Mouse (Mus musculus): Measurements from ENCODE around the gene Retn. TPM values are rescaled to one million over a fixed set of nuclear protein-coding genes. Genes with fewer than 3 reads are reported as not detected.
A peak's percentile ranks its signal among the peaks of the same experiment; 100 is the strongest.

Retn gene
- polyA plus RNA-seq, 1 experiment from 2014 or later = 0.16 TPM

DNA sequence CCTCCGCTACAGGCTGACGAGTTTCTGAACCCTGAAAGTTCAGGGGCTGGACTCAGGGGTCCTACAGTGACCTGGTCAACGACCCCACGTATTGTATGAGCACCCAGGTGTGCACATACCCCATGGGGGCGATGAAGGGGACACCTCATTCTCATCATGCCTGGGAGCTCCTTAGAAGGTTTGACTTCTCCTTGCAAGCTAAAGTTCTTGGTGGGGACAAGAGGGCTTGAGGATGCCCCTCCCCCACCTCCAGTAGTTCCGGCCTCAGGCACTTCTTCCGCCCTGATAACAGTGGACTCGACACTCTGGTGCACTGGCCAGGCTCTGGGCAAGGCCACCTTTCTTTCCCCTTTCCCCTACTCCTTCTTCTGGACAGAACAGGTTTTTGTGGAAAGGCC is 24.1 kb upstream of the Retn start:
- peak overlapping the region; percentile 68 for H3K9ac ChIP-seq
- H3K4me2 ChIP-seq = peak overlapping the region; percentile 72
- WGBS = 20% methylated on average over 8 of the region's 8 CpGs
- no peaks in the 10 kb centered on the region for H3K9me3 ChIP-seq
- H3K27me3 ChIP-seq = peaks cover 13% of the 10 kb centered on the region
- ATAC-seq (ENCODE audit: low FRiP score) = 0 out of 2 replicates have a peak, but pooled peaks have one; percentile 21
- no peaks in the 10 kb centered on the region; the same call in 1 of the 2 replicates for H3K36me3 ChIP-seq
- no peak overlapping the region for H3K27ac ChIP-seq
- peak overlapping the region; percentile 48 for H3K4me3 ChIP-seq
- H3K4me1 ChIP-seq (replicated peaks) = peaks cover 12% of the 10 kb centered on the region

DNA sequence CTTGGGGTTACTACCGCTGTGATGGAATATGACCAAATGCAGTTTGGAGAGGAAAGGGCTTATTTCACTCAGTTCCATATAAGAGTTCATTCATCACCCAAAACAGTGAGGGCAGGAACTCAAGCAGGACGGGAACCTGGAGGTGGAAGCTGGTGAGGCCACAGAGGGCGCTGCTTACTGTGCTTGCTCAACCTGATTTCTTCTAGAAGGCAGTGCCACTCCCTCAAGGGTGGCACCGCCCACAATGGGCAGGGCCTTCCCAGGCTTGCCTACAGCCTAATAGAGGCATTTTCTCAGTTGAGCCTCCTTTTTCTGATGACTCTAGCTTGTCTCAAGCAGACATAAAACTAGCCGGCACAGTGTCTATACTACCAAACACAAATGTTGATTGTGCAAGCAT is 9.8 kb upstream of the Retn start:
- no peak for ATAC-seq (ENCODE audit: low FRiP score)
- Histone ChIP-seq H3K36me3 (no peaks in the 10 kb centered on the region), H3K27me3 (no peaks in the 10 kb centered on the region), H3K4me1 (replicated peaks) (no peaks in the 10 kb centered on the region), H3K9me3 (no peaks in the 10 kb centered on the region), H3K4me2 (no peak overlapping the region), H3K27ac (no peak overlapping the region), H3K4me3 (no peak overlapping the region), H3K9ac (no peak overlapping the region)
- 21% methylated on average over 5 of the region's 5 CpGs for WGBS

DNA sequence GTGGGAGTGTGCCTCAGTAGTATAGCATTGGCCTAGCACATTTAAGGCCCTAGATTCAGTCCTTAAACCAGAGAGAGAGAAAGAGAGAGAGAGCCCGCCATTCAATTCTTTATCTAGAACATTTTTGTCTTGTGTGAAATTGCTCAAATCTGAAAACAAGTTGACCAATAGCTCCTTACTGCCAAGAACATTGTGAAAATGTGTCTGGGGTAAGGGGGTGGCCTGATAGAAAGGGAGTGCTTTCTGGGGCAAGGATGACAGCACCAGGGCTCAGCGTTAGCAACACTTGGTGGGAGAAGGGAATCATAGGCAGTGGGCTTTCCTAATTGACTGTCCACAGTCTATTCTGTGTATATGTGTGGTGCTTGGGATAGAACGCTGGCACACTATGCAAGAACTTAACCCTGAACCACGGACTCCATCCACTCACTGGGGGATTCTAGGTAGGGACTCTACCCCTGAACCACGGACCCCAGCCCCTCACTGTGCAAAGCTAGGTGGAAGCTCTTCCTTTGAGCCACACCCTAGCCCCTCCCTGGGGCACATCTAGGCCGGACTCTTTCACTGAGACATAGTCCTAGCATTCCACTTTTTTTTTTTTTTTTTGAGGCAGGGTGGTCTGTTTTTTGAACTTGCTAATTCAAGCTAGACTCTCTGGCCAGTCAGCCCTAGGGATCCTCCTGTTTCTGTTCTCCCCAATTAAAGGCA is 8.6 kb upstream of the Retn start:
- 85% methylated on average over 6 of the region's 6 CpGs for WGBS
- Histone ChIP-seq H3K9ac (no peak overlapping the region), H3K27me3 (no peaks in the 10 kb centered on the region), H3K4me3 (no peak overlapping the region), H3K36me3 (no peaks in the 10 kb centered on the region), H3K27ac (no peak overlapping the region), H3K4me2 (no peak overlapping the region), H3K4me1 (replicated peaks) (no peaks in the 10 kb centered on the region), H3K9me3 (no peaks in the 10 kb centered on the region)
- ATAC-seq (ENCODE audit: low FRiP score) = no peak

DNA sequence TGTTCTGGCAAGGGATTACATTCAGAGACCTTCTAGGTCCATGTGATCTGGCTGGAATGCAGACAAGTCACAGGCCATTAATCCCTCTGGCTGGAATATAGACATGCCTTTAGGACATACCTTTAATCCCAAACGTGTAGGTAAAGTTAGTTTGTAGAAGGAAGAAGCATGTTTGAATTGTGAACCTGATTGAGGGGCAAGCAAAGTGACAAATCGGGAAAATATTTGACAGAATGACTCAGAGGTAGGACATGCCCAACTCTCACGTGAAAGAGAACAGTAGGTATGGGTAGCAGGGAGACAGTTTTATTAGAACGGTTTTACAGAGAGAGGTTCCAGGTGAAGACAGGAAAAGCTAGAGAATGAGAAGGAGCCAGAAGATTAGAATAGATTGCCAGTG is 8.0 kb upstream of the Retn start:
- Histone ChIP-seq H3K4me1 (replicated peaks) (no peaks in the 10 kb centered on the region), H3K9me3 (no peaks in the 10 kb centered on the region), H3K4me2 (no peak overlapping the region), H3K36me3 (no peaks in the 10 kb centered on the region), H3K27me3 (no peaks in the 10 kb centered on the region), H3K27ac (no peak overlapping the region), H3K9ac (no peak overlapping the region), H3K4me3 (no peak overlapping the region)
- ATAC-seq (ENCODE audit: low FRiP score) = no peak
- 86% methylated on average over 4 of the region's 4 CpGs for WGBS

DNA sequence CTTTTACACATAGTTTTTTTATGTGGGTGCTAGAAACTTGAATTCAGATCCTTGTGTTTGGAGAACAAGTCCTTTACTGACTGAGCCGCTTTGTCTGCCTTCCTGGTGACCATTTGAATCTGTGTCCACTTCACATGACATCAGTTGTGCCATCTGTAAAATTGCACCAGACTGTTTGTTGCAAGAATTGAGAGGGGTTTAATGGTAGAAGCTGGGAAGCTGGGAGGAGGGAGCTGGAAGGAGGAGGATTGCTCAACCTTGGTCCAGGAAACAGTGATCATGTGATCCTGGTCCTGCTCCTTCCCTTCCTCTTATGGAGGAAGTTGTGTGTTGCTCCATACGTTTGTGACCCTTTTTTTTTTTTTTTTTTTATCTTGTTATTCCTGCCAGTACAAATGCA is 7.3 kb upstream of the Retn start:
- no peak for ATAC-seq (ENCODE audit: low FRiP score)
- Histone ChIP-seq H3K4me1 (replicated peaks) (no peaks in the 10 kb centered on the region), H3K4me3 (no peak overlapping the region), H3K36me3 (no peaks in the 10 kb centered on the region), H3K27ac (no peak overlapping the region), H3K9me3 (no peaks in the 10 kb centered on the region), H3K4me2 (no peak overlapping the region), H3K27me3 (no peaks in the 10 kb centered on the region), H3K9ac (no peak overlapping the region)
- WGBS = 94% methylated on average over 1 of the region's 2 CpGs

DNA sequence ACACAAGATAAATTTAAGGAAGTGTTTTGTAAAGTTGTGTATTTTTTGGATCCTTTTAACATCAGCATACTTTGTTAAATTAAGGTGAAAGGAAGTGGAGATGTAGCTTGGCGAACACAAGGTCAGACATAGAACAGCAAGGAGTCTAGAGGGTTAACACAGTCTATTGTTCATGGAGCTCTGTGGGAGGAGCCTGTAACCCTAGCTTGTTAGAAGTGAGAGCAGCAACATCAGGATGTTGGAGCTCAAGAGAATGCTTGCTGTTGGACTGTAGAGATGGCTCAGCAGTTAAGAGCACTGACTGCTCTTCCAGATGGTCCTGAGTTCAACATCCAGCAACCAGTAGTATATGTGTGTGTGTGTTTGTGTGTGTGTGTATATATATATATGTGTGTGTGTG is 6.6 kb upstream of the Retn start:
- Histone ChIP-seq H3K27me3 (no peaks in the 10 kb centered on the region), H3K4me3 (no peak overlapping the region), H3K9ac (no peak overlapping the region), H3K36me3 (no peaks in the 10 kb centered on the region), H3K4me1 (replicated peaks) (no peaks in the 10 kb centered on the region), H3K4me2 (no peak overlapping the region), H3K27ac (no peak overlapping the region), H3K9me3 (no peaks in the 10 kb centered on the region)
- no peak for ATAC-seq (ENCODE audit: low FRiP score)
- WGBS = 36% methylated on average over 1 of the region's 1 CpGs

DNA sequence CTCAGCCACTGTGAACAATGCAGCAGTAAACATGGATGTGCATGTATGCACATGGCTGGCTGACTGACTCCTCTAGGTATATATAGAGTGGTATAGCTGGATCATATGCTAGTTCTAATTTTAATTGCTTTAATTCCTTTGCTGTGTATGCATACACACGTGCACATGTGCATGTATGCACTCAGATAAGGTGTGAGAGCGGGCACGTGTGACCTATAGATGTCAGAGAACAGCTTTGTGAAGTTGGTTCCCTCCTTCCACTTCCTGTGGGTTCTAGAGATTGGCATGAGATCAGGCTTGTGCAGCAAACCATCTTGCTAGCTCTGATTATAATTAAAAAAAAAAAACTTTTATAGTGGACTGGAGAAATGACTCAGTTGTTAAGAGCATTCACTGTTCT is 2.7 kb upstream of the Retn start:
- Histone ChIP-seq H3K36me3 (no peaks in the 10 kb centered on the region), H3K4me3 (no peak overlapping the region), H3K4me2 (no peak overlapping the region), H3K27ac (no peak overlapping the region), H3K9ac (no peak overlapping the region), H3K4me1 (replicated peaks) (peaks cover 8% of the 10 kb centered on the region), H3K27me3 (no peaks in the 10 kb centered on the region), H3K9me3 (no peaks in the 10 kb centered on the region)
- WGBS = 73% methylated on average over 3 of the region's 3 CpGs
- no peak for ATAC-seq (ENCODE audit: low FRiP score)

DNA sequence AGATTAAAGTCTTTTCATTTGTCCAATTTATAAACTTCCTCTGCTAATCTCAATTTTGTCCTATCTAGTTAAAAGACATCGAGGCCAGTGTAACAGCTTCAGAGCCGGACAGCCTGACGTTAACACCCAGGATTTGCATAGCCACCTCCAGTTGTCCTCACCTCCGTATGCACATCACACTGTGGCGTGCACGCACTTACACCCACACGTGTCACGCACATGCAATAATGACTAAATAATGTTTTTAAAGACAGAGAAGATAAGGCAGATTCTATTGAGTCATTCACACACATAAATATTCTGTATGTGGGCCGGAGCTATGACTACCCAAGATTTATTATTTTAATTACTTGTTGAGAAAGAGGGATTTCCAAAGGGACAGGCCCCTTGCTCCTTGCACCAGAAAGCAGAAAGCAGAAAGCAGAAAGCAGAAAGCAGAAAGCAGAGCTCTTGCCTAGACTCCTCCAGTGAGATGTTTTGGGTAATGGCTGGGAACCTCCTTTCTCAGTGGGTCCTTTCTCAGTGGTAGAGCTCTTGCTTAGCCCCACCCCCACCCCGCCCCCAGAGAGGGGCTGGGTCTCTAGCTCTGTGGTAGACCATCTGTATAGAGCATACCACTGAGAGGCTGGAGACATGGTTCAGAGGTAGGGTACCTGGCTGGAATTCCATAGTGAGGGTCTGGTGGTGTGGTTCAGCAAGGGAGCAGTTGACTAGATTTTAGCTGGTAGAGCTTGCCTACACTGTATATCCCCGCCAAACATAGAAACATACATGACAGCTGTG is 653 bp upstream of the Retn start:
- ATAC-seq (ENCODE audit: low FRiP score) = 0 out of 2 replicates have a peak, but pooled peaks have one; percentile 6
- no peak overlapping the region for H3K4me2 ChIP-seq

DNA sequence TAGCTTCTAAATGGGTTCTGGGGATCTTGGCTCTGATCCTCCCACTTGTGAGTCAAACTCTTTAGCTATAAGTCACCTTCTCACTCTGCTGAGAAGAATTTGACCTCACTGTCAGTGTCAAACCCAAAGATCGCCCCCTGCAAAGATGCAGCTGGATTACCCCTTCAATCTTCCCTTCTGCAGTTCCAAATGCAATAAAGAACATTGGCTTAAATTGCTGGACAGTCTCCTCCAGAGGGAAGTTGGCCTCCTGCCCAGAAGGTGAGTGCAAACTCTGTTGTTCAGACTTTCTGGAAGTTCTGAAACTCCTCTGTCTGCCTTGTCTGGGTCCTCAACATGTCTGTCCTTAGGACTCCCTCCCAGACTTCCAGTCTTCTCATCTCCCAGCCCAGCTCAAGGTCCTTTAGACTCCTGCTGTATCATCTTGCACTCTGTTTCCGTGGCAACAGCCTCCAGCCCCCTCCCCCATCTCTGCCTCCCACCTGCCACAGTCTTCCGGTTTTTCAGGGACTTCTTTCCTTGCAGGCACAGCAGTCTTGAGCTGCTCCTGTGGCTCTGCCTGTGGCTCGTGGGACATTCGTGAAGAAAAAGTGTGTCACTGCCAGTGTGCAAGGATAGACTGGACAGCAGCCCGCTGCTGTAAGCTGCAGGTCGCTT is 1.3 kb downstream of the Retn start:
- Histone ChIP-seq H3K36me3 (no peaks in the 10 kb centered on the region), H3K4me1 (replicated peaks) (peaks cover 8% of the 10 kb centered on the region), H3K27ac (no peak overlapping the region), H3K9me3 (no peaks in the 10 kb centered on the region), H3K9ac (0 out of 2 replicates have a peak overlapping the region, but pooled peaks have one; percentile 1), H3K4me3 (no peak overlapping the region), H3K27me3 (no peaks in the 10 kb centered on the region), H3K4me2 (peak overlapping the region; percentile 22; the same call in 1 of the 2 replicates)
- peak; percentile 53; the same call in 1 of the 2 replicates for ATAC-seq (ENCODE audit: low FRiP score)
- WGBS = 26% methylated on average over 7 of the region's 7 CpGs

More for the DNA sequence above, 653 bp upstream of the Retn start:
- no peaks in the 10 kb centered on the region for H3K9me3 ChIP-seq
- no peak overlapping the region for H3K27ac ChIP-seq
- no peak overlapping the region for H3K9ac ChIP-seq
- peaks cover 8% of the 10 kb centered on the region for H3K4me1 ChIP-seq (replicated peaks)
- no peaks in the 10 kb centered on the region for H3K27me3 ChIP-seq
- WGBS = 72% methylated on average over 11 of the region's 11 CpGs
- H3K36me3 ChIP-seq = no peaks in the 10 kb centered on the region
- H3K4me3 ChIP-seq = no peak overlapping the region

DNA sequence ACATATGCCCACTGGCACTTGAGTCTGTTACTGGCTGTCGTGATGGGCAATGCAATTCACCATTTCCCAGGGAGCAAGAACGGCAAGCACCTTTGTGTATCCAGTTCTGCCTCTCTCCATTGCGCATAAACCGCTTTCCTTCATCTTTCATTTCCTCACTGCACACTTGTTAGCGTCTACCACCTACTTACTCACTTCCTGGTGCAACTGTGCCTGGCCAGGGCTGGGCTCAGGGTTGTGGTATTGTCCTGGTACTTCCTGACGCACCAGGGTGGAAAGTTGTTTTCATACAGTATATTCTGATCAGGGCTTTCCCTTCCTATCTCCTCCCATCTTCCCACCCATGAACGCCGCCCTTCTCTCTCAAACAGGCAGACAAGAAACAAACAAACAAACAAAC is 5.3 kb downstream of the Retn start:
- Histone ChIP-seq H3K36me3 (no peaks in the 10 kb centered on the region), H3K4me2 (no peak overlapping the region), H3K27ac (no peak overlapping the region), H3K9me3 (no peaks in the 10 kb centered on the region), H3K4me3 (no peak overlapping the region), H3K27me3 (0 out of 2 replicates have a peak, but pooled peaks cover 1% of the 10 kb centered on the region), H3K4me1 (replicated peaks) (peaks cover 8% of the 10 kb centered on the region), H3K9ac (no peak overlapping the region)
- ATAC-seq (ENCODE audit: low FRiP score) = no peak
- WGBS = 88% methylated on average over 8 of the region's 8 CpGs

DNA sequence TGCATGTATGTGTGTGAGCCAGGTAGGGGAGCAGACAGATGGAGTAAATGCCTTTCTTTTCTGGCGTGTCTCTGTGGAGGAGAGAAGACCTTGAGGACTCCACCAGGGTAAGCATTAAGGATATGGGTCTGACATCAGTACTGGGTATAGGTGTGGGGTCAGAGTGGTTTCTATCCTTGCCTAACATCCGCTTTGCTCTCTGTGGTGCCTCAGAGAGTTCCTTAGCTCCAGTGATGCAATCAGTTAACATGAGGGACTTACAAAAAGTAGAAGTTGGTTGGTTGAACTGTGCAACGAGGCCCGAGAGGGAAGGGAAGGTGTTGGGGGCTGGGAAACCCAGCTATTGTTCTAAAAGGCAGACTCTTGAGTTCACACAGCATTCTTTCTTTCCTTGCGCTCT is 8.8 kb downstream of the Retn start:
- Histone ChIP-seq H3K9ac (no peak overlapping the region), H3K36me3 (no peaks in the 10 kb centered on the region), H3K4me1 (replicated peaks) (no peaks in the 10 kb centered on the region), H3K27ac (no peak overlapping the region), H3K9me3 (no peaks in the 10 kb centered on the region), H3K4me2 (no peak overlapping the region), H3K4me3 (no peak overlapping the region), H3K27me3 (0 out of 2 replicates have a peak, but pooled peaks cover 3% of the 10 kb centered on the region)
- 64% methylated on average over 5 of the region's 5 CpGs for WGBS
- no peak for ATAC-seq (ENCODE audit: low FRiP score)

DNA sequence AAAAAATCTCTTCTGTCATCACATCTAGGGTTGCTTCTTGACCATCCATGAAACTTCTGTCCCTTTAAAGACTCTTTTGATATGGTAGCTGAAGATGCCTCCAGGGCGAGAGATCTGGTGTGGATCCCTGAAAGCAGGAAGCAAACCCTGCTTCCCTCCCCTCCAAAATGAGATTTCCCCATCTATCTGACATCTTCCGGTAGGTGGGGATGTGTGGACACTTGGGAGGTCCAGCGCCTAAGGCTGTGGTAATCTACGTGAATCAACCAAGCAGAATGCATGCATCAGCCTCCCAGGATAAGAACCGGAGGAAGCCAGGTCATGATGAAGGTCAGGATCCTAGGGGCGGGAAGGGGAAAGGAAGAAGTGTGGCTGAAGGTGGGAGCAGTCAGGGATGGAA is 9.9 kb downstream of the Retn start, which contains the start of gene Mcemp1:
Gene Mcemp1, plus strand, starts transcription at position 248 of the 400 bp plus-strand sequence.
- Histone ChIP-seq H3K4me1 (replicated peaks) (no peaks in the 10 kb centered on the region), H3K27me3 (0 out of 2 replicates have a peak, but pooled peaks cover 3% of the 10 kb centered on the region), H3K9ac (no peak within 1 kb of the TSS), H3K9me3 (no peaks in the 10 kb centered on the region), H3K36me3 (no peaks in the 10 kb centered on the region), H3K4me3 (no peak within 1 kb of the TSS), H3K27ac (no peak within 1 kb of the TSS), H3K4me2 (no peak within 1 kb of the TSS)
- 84% methylated on average over 6 of the region's 6 CpGs for WGBS
- no peak for ATAC-seq (ENCODE audit: low FRiP score)
